Mouse (Mus musculus) CH12.LX (cell line): ENCODE results near the gene Nfe2l1.
A peak's percentile ranks its signal among the peaks of the same experiment; 100 is the strongest.

Experiments used
- CHD2 ChIP-seq: IDR thresholded peaks from 2 replicates; pipeline ENCODE4 v1.6.1; 2011; ENCODE audit warnings: low read length, improper control_type of control experiment
- CTCF ChIP-seq, 2 experiments: IDR thresholded peaks in 1 of 2; conservative IDR thresholded peaks in 1 of 2; 2 replicates each; pipeline ENCODE4 v1.5.1; 2011 to 2012; ENCODE audit warnings: low read depth in 2 of 2, low read length in 2 of 2, improper control_type of control experiment in 1 of 2, inconsistent platforms in 1 of 2, mild to moderate bottlenecking in 1 of 2, moderate library complexity in 1 of 2
- E2F4 ChIP-seq: IDR thresholded peaks from 2 replicates; pipeline ENCODE4 v1.6.1; 2011; ENCODE audit warnings: low read depth, low read length, improper control_type of control experiment; ENCODE audit not compliant: insufficient replicate concordance
- EP300 ChIP-seq: IDR thresholded peaks from 2 replicates; pipeline ENCODE4 v1.6.1; 2011; ENCODE audit warnings: low read length, improper control_type of control experiment
- MYC ChIP-seq: IDR thresholded peaks from 2 replicates; pipeline ENCODE4 v1.6.1; 2011; ENCODE audit warnings: low read depth, mild to moderate bottlenecking, improper control_type of control experiment, low read length
- NRF1 ChIP-seq: IDR thresholded peaks from 2 replicates; pipeline ENCODE4 v1.6.1; 2014; ENCODE audit warnings: low read depth, mild to moderate bottlenecking, inconsistent platforms, low read length, improper control_type of control experiment, moderate library complexity
- SIN3A ChIP-seq: IDR thresholded peaks from 2 replicates; pipeline ENCODE4 v1.6.1; 2012; ENCODE audit warnings: low read length, improper control_type of control experiment, inconsistent platforms
- USF1 ChIP-seq: IDR thresholded peaks from 2 replicates; pipeline ENCODE4 v1.6.1; 2014; ENCODE audit warnings: low read depth, mild to moderate bottlenecking, inconsistent platforms, low read length, improper control_type of control experiment

- TF ChIP-seq MYC (no peak), USF1 (no peak), CTCF (conservative IDR thresholded peaks at IDR 0.05 in 1 of 2, IDR thresholded peaks at IDR 0.05 in 1 of 2; ENCODE audit: low read depth in 2 of 2, low read length in 2 of 2) (peak in 1 of 2 experiments; percentile 79; a peak in 2 of 4 replicates), EP300 (no peak; the same call in 1 of the 2 replicates), CHD2 (no peak), SIN3A (peak; percentile 17; the same call in 1 of the 2 replicates), E2F4 (no peak), NRF1 (no peak)
Observed at GRCm38 (mm10) chr11:96776068-96776467, 53.7 kb downstream of the Nfe2l1 start.
